Mouse (Mus musculus) erythroblast, embryonic 14.5 days (primary cell): ENCODE measurements around the gene Chchd6. TPM values are rescaled to one million over a fixed set of nuclear protein-coding genes. Genes with fewer than 3 reads are reported as not detected.

Experiments used
- H3K27me3 ChIP-seq: 2 replicates; pipeline ENCODE4 v1.6.1; 2012; ENCODE audit warnings: inconsistent platforms; ENCODE audit not compliant: control insufficient read depth
- H3K36me3 ChIP-seq: 2 replicates; pipeline ENCODE4 v1.6.1; 2012; ENCODE audit warnings: mild to moderate bottlenecking, inconsistent platforms; ENCODE audit not compliant: control insufficient read depth
- H3K4me1 ChIP-seq: 2 replicates; pipeline ENCODE4 v1.6.1; 2012; ENCODE audit warnings: inconsistent platforms; ENCODE audit not compliant: control insufficient read depth
- H3K4me3 ChIP-seq: replicated peaks from 2 replicates; pipeline ENCODE3; 2012; ENCODE audit warnings: moderate library complexity, mild to moderate bottlenecking, inconsistent platforms
- H3K9me3 ChIP-seq: 2 replicates; pipeline ENCODE4 v1.6.1; 2012; ENCODE audit warnings: low read length, inconsistent platforms, mixed read lengths; ENCODE audit not compliant: control insufficient read depth
- GATA1 ChIP-seq: IDR thresholded peaks from 2 replicates; pipeline ENCODE4 v1.6.1; 2012; ENCODE audit warnings: low read length, inconsistent platforms, mixed read lengths
- TAL1 ChIP-seq: IDR thresholded peaks from 3 replicates; pipeline ENCODE4 v1.6.1; 2012; ENCODE audit warnings: low read length, inconsistent platforms, mixed read lengths
- polyA plus RNA-seq: library from polyadenylated mRNA; stranded (reverse); fragments of >175 nt; gene quantifications from 2 replicates; pipeline ENCODE4 v1.2.3, GENCODE M21; 2012

Gene Chchd6
- polyA plus RNA-seq = 1.6 and 2.0 TPM in 2 replicates

DNA sequence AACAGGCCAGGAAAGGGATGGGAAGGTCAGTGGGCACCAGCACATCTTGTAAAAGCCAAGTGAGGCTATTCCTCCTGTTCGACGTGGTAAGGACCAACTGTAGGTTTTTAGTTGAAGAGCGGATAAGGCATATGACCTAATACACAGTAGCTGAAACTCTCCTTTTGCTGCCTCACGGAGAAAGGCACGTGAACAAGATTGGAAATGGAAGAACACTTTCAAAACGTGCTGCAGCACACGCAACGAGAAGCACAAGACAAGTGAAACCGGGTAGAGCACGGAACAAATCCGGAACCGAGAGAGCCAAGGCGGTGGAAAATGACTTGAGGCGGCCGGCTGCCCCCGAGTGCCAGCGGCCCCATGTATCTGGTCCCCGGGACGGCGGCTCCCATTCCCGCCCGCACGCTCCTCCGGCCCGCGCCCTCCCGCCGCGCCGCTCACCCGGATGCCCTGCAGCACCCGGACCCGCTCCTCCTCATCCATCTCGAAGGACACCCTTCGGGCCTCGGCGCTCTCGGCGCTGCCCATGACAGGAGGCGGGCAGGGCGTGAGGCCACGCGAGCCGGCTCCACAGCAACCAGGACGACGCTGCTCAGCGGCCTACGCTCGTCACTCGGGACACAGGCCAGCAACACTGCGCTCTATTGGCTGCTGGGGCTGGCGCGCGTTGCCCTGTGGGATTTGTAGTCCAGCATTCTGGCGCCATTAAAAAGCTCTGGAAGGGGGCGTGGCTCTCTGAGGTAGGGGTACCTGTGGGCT, at the start of gene Chchd6:
Chchd6 (minus strand) TSS at position 635 of the 759 bp plus-strand sequence.
- Histone ChIP-seq H3K4me1 (peaks cover 12% of the 10 kb centered on the region), H3K4me3 (peak within 1 kb of the TSS; percentile 71), H3K36me3 (no peaks in the 10 kb centered on the region), H3K27me3 (no peaks in the 10 kb centered on the region), H3K9me3 (peaks cover 3% of the 10 kb centered on the region)
- TF ChIP-seq GATA1 (no peak), TAL1 (no peak)

DNA sequence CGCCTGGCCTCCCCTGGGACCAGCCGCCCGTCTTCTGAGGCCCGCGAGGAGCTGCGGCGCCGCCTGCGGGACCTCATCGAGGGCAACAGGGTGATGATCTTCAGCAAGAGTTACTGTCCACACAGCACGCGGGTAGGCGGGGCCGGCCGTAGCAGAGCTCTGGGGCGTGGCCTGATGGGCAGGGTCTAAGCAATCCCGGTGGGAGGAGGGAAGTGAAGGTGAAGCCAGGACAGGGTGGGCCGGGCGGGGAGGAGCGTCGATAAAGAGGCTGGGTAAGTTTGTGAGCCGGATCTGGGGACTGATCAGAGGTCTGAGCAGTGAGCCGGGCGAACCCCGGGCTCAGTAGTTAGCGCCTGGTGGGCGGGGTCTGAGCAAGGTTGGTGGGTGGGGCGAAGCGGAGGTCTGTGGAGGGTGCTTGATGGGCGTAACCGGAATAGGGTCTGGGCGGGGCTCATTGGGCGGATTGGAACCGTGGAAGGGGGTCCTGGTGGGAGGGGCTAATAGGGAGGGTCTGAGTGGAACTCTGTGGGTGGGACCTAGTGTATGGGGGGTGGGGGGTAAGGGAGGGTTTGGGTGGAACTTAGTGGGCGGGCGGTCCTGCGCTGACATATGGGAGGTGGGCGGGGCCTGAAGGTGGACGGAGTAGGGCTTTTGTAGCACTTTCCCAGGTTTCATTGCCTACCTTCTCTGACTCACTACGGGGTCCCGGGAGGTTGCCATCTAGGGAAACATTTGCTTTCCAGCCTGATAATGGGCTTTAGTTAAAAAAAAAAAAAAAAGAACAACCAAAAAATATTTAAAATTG, 49.0 kb upstream of the Chchd6 start:
- no peak for TF ChIP-seq TAL1
- TF ChIP-seq GATA1 = no peak
- Histone ChIP-seq H3K4me3 (peak overlapping the region; percentile 65), H3K27me3 (no peaks in the 10 kb centered on the region), H3K4me1 (peaks cover 17% of the 10 kb centered on the region), H3K9me3 (no peaks in the 10 kb centered on the region), H3K36me3 (no peaks in the 10 kb centered on the region)

DNA sequence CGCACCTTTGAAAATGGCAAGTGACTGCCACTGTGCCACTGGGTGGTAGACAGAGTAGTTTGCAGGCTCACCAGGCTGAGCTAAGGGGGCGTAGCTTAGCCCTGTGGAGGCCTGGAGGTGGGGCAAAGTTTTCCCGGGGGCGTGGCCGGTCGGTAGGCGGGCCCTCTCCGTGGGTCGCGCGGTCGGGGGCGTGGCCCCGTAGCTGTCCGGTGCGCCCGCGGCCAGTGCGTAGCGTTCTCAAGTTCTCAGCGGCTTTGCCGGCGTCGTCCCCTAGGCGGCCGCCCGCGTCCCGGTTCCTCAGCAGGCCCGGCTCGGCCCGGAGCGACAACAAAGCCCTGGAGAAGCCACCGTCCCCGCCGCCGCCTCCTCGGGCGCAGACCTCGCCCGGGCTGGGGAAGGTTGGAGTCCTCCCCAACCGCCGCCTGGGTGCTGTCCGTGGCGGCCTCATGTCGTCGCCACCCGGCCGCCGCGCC, 48.4 kb upstream of the Chchd6 start, which contains the start of gene Txnrd3:
Txnrd3 (plus strand) TSS at position 191 of the 473 bp plus-strand sequence.
- H3K4me1 ChIP-seq = peaks cover 17% of the 10 kb centered on the region
- H3K36me3 ChIP-seq = no peaks in the 10 kb centered on the region
- no peaks in the 10 kb centered on the region for H3K27me3 ChIP-seq
- TF ChIP-seq GATA1 = no peak
- TF ChIP-seq TAL1 = no peak
- peak within 1 kb of the TSS; percentile 65 for H3K4me3 ChIP-seq
- no peaks in the 10 kb centered on the region for H3K9me3 ChIP-seq

DNA sequence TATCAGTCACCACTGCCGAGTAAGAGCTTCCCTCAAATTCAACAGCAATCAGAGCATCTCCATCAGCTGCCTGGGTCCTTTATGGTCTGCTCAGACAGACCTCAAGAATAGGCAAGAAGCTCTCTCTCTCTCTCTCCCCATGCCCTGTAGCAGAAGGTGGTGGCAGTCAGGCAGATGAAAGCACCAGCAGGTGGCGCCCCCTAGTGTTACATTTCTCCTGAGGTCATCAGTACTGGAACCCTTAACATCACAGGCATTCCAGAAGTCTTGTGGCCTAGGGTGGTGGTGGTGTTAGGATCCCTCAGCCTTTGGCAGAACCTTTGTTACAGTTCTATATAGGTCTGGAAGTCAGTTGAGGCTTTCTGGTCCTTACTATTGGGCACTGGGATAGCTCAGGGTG, 43.6 kb upstream of the Chchd6 start:
- H3K27me3 ChIP-seq = no peaks in the 10 kb centered on the region
- H3K4me3 ChIP-seq = no peak overlapping the region
- no peaks in the 10 kb centered on the region for H3K9me3 ChIP-seq
- no peaks in the 10 kb centered on the region for H3K36me3 ChIP-seq
- peaks cover 9% of the 10 kb centered on the region for H3K4me1 ChIP-seq
- TF ChIP-seq TAL1 = no peak
- TF ChIP-seq GATA1 = no peak

DNA sequence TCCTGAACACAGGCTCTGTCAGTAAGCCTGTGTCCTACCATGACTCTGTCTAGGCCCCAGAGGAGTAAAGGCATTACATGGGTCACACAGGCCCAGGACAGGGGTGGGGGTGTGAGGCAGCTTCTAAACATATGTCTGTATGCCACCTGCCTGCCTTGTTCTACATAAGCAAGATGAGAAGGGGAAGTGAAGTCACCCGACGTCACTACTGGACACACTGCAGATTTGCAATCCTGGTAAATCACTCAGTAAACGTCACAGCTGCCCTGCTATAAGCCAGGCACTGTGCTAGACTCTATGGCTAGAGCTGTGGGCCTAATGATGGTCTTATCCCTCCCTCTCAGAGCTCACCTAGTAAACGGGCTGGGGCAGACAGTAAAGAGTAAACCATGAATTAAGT, 42.5 kb upstream of the Chchd6 start:
- no peak overlapping the region for H3K4me3 ChIP-seq
- no peak for TF ChIP-seq GATA1
- TF ChIP-seq TAL1 = no peak
- no peaks in the 10 kb centered on the region for H3K4me1 ChIP-seq
- no peaks in the 10 kb centered on the region for H3K36me3 ChIP-seq
- H3K27me3 ChIP-seq = no peaks in the 10 kb centered on the region
- H3K9me3 ChIP-seq = no peaks in the 10 kb centered on the region

DNA sequence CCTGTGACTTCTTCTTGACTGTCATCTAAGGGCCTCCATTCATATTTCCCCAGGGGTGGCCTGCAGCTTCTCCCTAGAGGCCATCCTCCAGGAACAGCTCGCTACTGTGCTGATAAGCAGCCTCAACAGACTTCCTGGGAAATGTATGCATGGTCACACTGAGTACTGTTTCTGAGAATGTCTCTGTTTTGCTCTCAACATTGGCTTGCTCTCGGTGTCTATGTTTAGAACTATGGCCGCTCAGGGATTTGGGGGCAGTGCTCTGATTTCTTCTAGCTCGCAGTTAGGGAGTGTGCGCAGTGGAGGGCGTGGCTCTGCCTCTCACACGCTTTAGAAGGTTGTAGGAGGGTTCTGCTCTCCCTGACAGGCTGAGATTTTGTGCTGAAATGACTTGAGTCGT, 38.9 kb upstream of the Chchd6 start:
- H3K9me3 ChIP-seq = no peaks in the 10 kb centered on the region
- TF ChIP-seq GATA1 = no peak
- no peak for TF ChIP-seq TAL1
- H3K27me3 ChIP-seq = no peaks in the 10 kb centered on the region
- no peaks in the 10 kb centered on the region for H3K4me1 ChIP-seq
- H3K4me3 ChIP-seq = no peak overlapping the region
- no peaks in the 10 kb centered on the region for H3K36me3 ChIP-seq

DNA sequence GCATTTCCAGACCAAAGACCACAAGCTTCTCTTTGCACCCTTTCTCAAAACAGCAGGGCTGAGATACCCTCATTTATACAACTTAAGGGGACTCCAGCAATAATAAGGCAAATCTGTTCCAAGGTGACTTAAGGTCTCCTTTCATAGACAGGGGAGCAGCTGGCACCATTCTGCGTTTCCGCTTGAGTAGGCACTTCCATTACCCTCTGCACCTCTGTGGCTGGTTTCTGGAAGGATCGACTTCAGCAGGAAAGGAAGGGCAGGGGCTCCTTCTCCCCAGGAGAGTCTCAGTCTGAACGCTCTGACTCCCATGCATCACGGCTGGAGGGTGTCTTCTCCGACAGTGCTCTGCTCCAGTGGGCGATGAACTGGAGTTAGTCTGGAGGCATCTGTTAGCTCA, 37.7 kb upstream of the Chchd6 start:
- no peak for TF ChIP-seq GATA1
- TF ChIP-seq TAL1 = no peak
- Histone ChIP-seq H3K4me1 (no peaks in the 10 kb centered on the region), H3K27me3 (no peaks in the 10 kb centered on the region), H3K9me3 (no peaks in the 10 kb centered on the region), H3K4me3 (no peak overlapping the region), H3K36me3 (no peaks in the 10 kb centered on the region)

DNA sequence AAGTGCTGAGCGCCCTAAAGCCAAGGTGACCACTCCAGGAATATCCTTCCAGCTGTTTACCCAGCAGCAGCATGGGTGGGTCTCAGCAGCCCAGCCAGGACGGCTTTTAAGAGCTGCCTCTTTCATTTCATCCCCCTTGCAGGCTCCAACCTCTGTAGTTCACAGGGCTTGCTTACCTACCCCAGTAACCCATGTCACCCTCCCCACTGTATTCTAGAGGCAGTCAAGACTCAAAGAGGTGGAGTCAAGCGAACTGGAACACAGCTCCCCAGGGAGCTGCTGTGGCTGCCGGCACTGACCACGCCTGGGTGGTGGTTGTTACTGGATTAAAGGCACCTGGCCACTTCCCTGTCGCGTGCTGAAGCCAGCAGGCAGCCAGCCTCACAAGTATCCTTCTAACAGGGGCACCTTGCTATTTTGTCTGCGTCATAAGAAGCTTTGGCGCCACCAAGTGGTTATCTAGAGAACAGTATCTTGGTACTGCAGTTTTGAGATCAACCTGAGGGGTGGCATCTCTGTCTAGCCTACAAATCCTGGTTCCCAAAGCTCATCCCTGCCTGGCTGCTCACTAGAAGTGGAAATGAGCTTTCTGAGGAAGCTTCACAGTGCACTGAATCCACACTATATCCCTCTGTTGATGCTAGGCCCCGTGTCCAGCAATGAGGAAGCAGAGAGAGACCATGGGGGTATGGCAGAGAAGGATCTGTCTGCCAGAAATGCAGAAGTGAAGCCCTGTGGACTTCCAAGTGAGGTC, 36.5 kb upstream of the Chchd6 start:
- Histone ChIP-seq H3K9me3 (no peaks in the 10 kb centered on the region), H3K27me3 (no peaks in the 10 kb centered on the region), H3K4me3 (no peak overlapping the region), H3K4me1 (no peaks in the 10 kb centered on the region), H3K36me3 (no peaks in the 10 kb centered on the region)
- no peak for TF ChIP-seq TAL1
- TF ChIP-seq GATA1 = no peak
